Mouse (Mus musculus): Measurements from ENCODE around the gene Luc7l2.

The Luc7l2 gene

GRCm38 (mm10) chr6:38576096-38576495, 25.0 kb downstream of the Luc7l2 start:
- DNase-seq (ENCODE audit: low spot score) = no peak

- no peak for DNase-seq (ENCODE audit: low spot score)
Observed at GRCm38 (mm10) chr6:38580112-38580857, 29.2 kb downstream of the Luc7l2 start.

GRCm38 (mm10) chr6:38581711-38582110, 30.6 kb downstream of the Luc7l2 start:
- DNase-seq (ENCODE audit: low spot score) = no peak

- DNase-seq (ENCODE audit: low spot score) = no peak
Observed at GRCm38 (mm10) chr6:38597481-38597880, 46.3 kb downstream of the Luc7l2 start.

- no peak for DNase-seq (ENCODE audit: low spot score)
Observed at GRCm38 (mm10) chr6:38609892-38610291, 58.8 kb downstream of the Luc7l2 start.

GRCm38 (mm10) chr6:38622406-38622805, 71.3 kb downstream of the Luc7l2 start:
- no peak for DNase-seq (ENCODE audit: low spot score)

- no peak for DNase-seq (ENCODE audit: low spot score)
Observed at GRCm38 (mm10) chr6:38623457-38623856, 72.3 kb downstream of the Luc7l2 start.

GRCm38 (mm10) chr6:38624439-38624838, 73.3 kb downstream of the Luc7l2 start:
- DNase-seq (ENCODE audit: low spot score) = no peak

GRCm38 (mm10) chr6:38626086-38626485, 75.0 kb downstream of the Luc7l2 start:
- DNase-seq (ENCODE audit: low spot score) = no peak

GRCm38 (mm10) chr6:38627081-38627480, 75.9 kb downstream of the Luc7l2 start:
- no peak for DNase-seq (ENCODE audit: low spot score)

- DNase-seq (ENCODE audit: low spot score) = no peak
Observed at GRCm38 (mm10) chr6:38627486-38627885, 76.4 kb downstream of the Luc7l2 start.

GRCm38 (mm10) chr6:38629556-38629955, 78.4 kb downstream of the Luc7l2 start:
- no peak for DNase-seq (ENCODE audit: low spot score)

- DNase-seq (ENCODE audit: low spot score) = no peak
Observed at GRCm38 (mm10) chr6:38632826-38633225, 81.7 kb downstream of the Luc7l2 start.

- no peak for DNase-seq (ENCODE audit: low spot score)
Observed at GRCm38 (mm10) chr6:38634461-38634860, 83.3 kb downstream of the Luc7l2 start.

GRCm38 (mm10) chr6:38635941-38636851, 85.1 kb downstream of the Luc7l2 start:
- DNase-seq (ENCODE audit: low spot score) = peak; percentile 18

- peak; percentile 17 for DNase-seq (ENCODE audit: low spot score)
Observed at GRCm38 (mm10) chr6:38636852-38637618, 85.9 kb downstream of the Luc7l2 start, which contains the start of gene Klrg2. Gene Klrg2, minus strand, starts transcription at chr6:38637242.

GRCm38 (mm10) chr6:38640401-38640800, 89.3 kb downstream of the Luc7l2 start:
- DNase-seq (ENCODE audit: low spot score) = no peak

- DNase-seq (ENCODE audit: low spot score) = no peak
Observed at GRCm38 (mm10) chr6:38641228-38641627, 90.1 kb downstream of the Luc7l2 start.

GRCm38 (mm10) chr6:38641645-38642044, 90.5 kb downstream of the Luc7l2 start:
- no peak for DNase-seq (ENCODE audit: low spot score)

GRCm38 (mm10) chr6:38642593-38642992, 91.5 kb downstream of the Luc7l2 start:
- DNase-seq (ENCODE audit: low spot score) = no peak

- no peak for DNase-seq (ENCODE audit: low spot score)
Observed at GRCm38 (mm10) chr6:38643039-38643438, 91.9 kb downstream of the Luc7l2 start.

- no peak for DNase-seq (ENCODE audit: low spot score)
Observed at GRCm38 (mm10) chr6:38649545-38649944, 98.4 kb downstream of the Luc7l2 start.

Data from ovary, postnatal 10 days (tissue).